Mouse (Mus musculus): Measurements from ENCODE around the gene Fam76b. TPM values are rescaled to one million over a fixed set of nuclear protein-coding genes. Genes with fewer than 3 reads are reported as not detected.
"Not testable (repeated sequence)": the region's sequence is repeated elsewhere in the genome, so short reads cannot be mapped to it uniquely, and the experiment has no call there.

The Fam76b gene
- 1 to 10 TPM; 6.9 to 8.6 TPM for total RNA-seq (2021)
- long read RNA-seq, experiment 1, partial matches to known transcripts = 0 of 4 reads
- long read RNA-seq, experiment 1, other reads (novel, unspliced or antisense) = 2 of 4 reads
- long read RNA-seq, experiment 2, partial matches to known transcripts = 0 of 4 reads
- long read RNA-seq, experiment 2, other reads (novel, unspliced or antisense) = 1 of 4 reads

DNA sequence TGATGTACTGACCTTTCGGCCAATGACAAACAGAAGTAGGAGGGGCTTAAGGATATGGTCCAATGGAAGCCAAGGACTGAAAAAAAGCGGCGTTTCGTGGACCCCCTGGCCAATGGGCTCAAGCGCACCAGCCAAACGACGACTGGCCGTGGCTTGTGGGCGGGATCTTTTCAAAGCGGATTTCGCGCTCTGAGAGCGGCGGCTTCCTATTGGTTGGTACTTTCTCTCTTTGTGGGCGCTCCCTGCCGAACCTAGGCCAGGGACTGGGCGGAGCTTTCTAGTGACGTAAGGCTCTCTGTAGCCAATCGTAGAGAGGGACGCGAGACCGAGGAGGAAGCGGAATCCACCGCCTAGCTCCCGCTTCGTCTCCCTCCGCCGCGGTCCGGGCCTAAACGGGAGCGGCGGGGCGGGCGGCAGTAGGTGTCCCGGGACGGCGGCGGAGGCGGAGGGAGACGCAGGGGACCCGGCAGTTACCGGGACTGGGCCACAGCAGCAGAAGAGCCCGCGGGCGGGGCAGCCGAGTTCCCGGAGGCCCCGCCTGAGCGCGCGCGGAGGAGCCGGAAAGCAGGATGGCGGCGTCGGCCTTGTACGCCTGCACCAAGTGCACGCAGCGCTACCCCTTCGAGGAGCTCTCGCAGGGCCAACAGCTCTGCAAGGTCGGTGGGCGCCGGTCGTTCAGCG, at the start of gene Fam76b:
TSS of gene Fam76b (plus strand) at position 311 of the 681 bp plus-strand sequence.
- intact Hi-C loops (cut with DNase I; ENCODE audit: low total_unique reads) = no loop called here
- DNase-seq = peak; percentile 97

DNA sequence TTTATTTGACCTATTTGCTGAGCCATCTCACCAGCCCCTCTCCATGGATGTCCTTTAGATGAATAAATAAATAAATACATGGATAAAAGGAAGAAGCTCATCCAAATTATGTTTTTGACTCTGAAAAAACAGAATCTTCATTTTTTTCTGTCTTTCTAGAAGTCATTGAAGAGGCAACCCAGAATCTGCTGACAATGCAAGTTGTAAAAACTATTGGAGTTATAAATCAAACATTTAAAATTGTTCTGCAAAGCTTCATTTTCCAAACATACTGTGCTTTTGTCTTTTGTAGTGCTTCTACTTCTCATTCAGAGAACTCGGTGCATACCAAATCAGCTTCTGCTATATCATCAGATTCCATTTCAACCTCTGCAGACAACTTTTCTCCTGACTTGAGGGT, 45.5 kb upstream of the Fam76b start:
- intact Hi-C loops (cut with DNase I; ENCODE audit: low total_unique reads) = no loop called here
- DNase-seq = no peak

DNA sequence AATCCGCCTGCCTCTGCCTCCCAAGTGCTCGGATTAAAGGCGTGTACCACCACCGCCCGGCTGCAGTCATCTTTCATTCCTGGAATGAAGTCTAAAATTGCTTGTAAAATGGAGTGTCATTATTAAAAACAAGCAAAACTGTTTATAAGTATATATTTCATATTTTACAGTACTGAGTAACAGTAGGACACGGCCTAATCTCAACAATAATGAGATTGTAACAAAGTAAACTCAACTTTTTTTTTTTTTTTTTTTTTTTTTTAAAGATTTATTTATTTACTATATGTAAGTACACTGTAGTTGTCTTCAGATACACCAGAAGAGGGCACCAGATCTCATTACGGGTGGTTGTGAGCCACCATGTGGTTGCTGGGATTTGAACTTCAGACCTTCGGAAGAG, 36.7 kb upstream of the Fam76b start:
- intact Hi-C loops (cut with DNase I; ENCODE audit: low total_unique reads); DNase-seq: not testable (repeated sequence)

DNA sequence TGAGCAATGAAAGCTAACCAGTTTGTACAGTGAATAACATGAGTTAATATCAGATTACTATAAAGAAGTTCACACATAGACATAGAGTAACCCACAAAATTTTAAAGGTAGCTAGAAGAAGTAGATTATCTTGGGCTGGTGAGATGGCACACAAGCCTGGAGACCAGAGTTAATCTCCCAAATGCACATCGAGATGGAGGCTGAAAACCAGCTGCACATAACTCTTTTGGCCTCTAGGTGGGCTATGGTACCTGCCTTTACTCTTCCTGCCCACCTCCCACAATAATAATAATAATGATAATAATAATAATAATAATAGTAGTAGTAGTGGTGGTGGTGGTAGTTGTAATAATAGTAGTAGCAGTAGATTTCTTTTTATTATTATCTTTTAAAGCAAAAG, 33.2 kb upstream of the Fam76b start:
- intact Hi-C loops (cut with DNase I; ENCODE audit: low total_unique reads) = no loop called here
- no peak for DNase-seq

DNA sequence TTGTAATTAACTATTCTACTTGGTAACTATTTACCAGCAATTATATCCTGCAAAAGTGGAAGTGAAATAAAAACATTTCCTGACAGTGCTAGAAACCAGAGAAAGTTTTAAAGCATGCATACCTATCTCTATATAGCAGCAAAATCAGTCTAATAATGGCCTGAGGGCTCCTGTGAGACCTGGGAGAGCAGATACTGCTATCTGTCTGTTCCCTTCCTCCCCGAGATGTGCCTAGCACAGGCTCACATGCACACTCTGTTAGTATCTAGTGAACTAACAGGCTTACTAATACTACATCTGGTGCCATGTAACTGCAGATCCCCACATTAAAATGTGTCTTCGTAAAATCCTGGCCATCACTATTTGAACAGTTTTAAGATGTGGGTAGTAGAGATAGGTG, 32.8 kb upstream of the Fam76b start:
- intact Hi-C loops (cut with DNase I; ENCODE audit: low total_unique reads) = no loop called here
- no peak for DNase-seq

DNA sequence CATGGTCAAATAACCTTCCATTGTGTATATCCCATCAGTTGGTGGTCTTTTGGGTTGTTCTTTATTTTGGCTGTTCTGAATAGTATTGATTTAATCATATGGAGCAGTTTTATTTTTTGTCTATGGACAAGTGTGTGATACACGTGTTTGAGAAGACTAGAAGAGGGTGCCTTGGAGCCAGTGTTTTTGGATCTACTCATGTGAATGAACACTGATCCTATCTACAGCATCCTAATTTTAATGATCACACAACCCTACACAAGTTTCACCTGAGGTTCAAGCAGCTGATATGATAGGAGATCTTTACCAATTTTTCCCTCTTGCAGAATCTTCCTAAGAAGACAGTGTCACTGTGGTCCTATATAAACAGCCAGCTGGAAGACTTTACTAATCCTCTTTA, 23.0 kb upstream of the Fam76b start:
- no peak for DNase-seq
- intact Hi-C loops (cut with DNase I; ENCODE audit: low total_unique reads) = no loop called here

DNA sequence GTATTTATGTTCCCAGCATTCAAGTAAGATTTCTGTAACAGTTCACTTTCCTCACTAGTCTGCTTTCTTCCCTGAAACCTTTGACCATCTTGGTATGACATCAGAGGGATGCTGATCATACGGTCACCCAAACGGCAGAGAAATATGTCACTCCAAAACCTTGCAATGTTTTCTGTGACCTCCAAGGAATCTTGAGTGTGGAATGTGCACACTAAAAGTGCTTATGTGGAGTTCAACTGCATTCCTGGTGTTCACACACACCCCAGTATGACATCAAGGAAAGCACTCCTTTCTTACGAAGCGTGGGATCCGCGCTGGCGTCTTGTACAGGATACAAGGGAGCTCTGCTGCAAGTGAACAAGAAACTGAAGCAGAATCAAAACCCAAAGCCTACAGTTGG, 20.7 kb upstream of the Fam76b start:
- DNase-seq = no peak
- intact Hi-C loops (cut with DNase I; ENCODE audit: low total_unique reads) = no loop called here

DNA sequence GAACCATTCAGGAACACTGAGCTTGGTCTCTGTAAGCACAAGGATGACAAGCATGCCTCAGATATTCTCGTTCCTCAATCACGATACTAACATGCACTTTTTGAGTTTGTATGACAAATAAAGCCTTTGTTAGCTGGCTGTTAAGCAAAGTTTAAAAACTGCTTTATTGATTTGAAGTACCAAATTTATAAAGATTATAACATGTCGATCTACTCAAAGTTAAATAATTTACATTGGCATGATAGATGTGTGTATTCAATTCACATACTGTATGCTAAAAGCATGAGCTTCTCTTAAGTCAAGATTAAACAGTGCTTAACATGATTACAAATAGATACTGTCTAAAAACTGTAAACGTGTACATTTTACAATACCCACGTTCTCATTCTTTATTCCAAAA, 19.9 kb upstream of the Fam76b start:
- DNase-seq = no peak
- intact Hi-C loops (cut with DNase I; ENCODE audit: low total_unique reads) = no loop called here

DNA sequence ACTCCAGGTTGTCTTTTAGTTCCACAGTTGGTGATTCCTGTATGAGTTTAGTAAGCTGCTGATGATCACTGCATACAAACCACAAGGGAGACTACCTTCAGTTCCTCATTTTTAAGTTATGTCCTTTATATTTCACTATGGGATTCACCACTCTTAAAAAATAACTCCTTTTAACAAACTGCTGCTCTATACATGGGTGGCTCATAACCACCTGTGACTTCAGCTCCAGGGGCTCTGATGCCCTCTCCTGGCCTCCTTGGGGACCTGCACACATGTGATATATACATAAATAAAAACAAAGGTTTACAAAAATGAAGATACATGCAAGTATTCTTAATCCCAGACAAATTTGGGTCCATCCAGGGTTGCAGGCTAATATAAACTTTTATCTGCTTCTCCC, 17.6 kb upstream of the Fam76b start:
- DNase-seq = no peak
- intact Hi-C loops (cut with DNase I; ENCODE audit: low total_unique reads) = no loop called here

DNA sequence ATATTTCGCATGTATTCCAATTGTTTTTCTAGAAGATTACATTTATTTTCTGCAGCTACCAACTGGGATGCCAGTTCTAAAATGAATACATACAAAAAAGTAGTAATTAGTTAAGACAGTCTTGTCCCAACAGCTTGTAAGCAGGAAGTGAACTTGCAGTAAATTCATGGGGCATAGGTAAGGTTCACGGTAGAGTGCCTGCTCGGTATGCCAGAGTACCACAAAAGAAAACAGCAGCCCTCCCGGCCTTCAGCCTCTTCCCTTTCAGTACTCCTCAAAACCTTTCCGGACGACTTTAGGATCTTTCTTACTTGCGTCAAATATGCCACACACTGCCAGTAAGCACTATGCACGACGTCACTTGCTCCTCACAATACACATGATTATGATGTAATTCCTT, 9.1 kb upstream of the Fam76b start:
- DNase-seq = no peak
- intact Hi-C loops (cut with DNase I; ENCODE audit: low total_unique reads) = no loop called here

DNA sequence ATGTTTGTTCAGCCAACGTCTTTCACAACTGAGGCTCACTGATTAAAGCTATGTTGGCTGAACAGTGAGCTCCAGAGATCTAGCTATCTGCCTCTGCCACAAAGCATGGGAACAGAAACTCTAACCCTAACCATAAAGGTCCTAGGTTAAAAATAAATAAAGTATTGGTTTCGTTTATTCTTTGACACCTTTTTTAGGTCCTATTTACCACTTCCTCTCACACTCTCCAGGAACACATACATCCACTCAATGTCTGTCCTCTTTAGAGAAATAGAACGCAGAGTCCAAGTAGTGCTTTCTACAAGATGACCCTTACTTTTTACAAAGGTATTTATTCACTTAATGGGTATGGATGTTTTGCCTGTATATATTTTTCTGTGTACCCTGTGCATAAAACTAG, 6.7 kb upstream of the Fam76b start:
- DNase-seq = no peak
- intact Hi-C loops (cut with DNase I; ENCODE audit: low total_unique reads) = no loop called here

DNA sequence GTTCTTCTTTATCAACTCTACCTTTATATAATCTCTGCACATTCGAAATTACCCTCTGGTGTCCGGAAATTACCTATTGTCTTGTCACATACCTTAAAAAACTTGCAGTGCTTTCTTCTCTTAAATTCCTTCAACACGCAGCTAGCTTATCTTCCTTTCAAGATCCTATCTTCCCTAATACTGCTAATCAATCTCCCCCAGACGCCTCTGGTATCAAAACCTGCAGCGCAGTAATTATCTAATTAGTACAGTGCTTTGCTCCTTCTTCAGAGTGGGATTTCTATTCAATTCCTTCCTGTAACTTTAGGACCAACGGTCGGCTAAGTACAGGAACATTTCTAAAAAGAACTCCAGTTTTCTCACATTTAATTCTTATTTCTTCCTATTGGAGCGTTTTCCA, 1.6 kb upstream of the Fam76b start:
- intact Hi-C loops (cut with DNase I; ENCODE audit: low total_unique reads) = no loop called here
- DNase-seq = no peak

DNA sequence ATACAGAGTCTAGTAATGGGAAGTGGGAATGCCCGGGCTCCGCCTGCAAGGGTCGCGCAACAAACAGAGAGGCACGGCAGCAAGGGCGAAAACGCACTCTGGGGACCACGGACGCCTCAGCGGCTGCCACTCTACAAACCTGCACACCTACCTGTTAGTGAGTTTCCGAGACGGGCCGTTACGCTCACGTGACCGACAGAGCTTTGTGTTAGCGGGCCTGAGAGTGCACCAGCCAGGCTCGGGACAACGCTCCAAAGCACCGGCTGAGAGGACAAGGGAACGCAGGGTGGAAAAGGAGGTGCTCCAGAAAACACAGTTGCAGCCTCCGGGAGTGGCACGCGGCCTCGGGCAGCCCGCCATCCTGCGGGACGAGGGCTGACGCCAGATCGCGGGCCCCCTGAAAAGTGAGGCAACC, 1.1 kb upstream of the Fam76b start:
- intact Hi-C loops (cut with DNase I; ENCODE audit: low total_unique reads) = no loop called here

DNA sequence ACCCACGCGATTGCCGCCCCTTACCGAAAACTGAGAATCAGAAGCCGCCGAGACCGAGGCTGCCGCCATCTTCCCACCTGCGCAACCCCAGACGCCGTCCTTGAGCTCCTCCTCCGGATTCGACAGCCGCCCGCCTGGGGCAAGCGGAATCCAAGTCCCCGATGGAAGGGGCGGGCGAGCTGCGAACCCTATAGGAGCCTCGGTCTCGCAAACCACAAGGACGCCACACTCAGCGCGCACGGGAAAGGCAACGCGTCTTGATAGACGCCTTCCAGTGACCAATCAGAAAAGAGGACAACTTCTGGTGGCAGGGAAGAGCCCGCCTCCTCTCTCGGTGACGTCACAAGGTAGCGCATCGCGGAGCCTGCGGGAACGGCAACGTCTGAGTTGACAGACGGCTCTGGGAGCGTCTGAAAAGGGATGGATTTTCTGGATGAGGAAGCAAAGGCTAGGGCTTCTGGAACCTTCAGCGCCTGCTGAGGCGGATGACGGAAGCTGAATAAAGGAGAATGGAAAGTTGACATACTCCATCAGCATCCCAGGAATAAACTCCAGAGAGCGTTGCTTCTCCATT, 597 bp upstream of the Fam76b start, which contains the start of gene Cep57:
TSS of gene Cep57 (minus strand) at position 276 of the 574 bp plus-strand sequence.
- intact Hi-C loops (cut with DNase I; ENCODE audit: low total_unique reads) = no loop called here
- peak; percentile 87 for DNase-seq

More for the DNA sequence above, 1.1 kb upstream of the Fam76b start:
- no peak for DNase-seq

DNA sequence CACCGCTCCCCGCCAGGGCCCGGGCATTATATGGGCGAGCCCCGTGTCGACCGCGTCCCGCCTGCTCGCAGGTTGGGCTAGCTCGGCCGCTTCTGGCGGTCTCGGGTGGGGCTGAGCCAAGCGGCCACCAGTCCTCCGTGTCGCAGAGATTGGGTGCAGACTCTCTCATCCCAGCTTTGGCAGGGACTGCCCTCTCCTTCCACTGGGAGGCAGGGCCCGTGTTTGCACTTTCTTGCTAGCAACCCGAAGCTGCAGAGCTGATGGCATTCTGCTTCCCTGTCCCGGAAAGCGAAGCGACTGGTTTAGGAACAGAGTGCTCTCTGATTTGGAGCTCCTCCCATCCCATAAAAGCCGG, 548 bp downstream of the Fam76b start:
- DNase-seq = no peak
- intact Hi-C loops (cut with DNase I; ENCODE audit: low total_unique reads) = no loop called here

DNA sequence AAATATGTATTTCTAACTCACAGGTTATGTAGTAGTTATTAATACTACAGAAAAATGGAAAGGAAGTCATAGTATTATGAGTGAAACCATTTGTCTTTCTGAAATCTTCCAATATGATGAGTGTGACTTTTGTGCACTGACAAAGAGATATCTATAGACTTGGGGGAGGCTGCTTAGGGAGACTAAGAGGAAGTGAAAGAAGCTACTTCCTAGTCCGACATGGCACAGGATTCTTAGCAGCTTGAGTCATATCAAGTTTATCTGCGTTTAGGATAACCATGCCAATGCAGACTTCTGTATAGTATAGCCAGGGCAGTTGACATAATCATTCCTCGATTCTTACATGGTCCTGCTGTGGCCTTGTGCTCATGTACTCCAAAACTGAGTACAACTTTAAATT, 7.7 kb downstream of the Fam76b start:
- intact Hi-C loops (cut with DNase I; ENCODE audit: low total_unique reads) = no loop called here
- DNase-seq = no peak

DNA sequence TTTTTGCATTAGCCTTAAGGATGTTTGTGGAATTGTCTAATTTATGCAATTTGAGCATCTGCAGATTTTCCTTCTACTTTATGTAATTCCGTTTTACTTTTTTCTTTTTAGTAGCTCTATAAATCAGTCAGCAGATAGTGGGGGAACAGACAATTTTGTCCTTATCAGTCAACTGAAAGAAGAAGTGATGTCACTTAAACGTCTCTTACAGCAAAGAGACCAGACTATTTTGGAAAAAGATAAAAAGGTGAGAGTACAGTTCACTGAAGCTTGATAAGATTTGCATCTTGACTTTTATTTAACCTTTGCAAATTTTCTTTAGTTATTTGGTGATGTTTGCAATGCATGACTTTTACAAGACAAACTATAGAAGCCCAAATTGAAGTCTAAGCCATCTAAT, 9.2 kb downstream of the Fam76b start:
- no peak for DNase-seq
- intact Hi-C loops (cut with DNase I; ENCODE audit: low total_unique reads) = no loop called here

DNA sequence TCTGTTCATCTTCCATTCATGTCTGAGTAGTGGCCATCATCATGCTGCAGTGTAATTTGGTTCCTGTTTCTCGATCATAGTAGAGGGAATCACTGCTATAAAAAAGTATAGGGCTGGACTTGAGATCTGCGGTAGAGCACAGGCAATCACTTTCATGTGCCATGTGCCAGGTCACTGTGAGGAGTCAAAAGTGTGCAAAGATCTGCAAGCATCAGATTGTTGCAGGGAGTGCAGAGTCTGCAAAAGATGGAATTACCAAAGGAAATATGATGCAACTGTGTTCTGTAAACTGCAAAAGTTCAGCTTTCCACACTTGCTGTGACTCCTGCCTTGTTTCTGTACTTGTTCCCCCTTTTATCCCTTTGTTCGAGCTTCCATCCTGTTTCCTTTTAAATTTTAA, 20.1 kb downstream of the Fam76b start:
- intact Hi-C loops (cut with DNase I; ENCODE audit: low total_unique reads) = no loop called here
- DNase-seq = no peak

DNA sequence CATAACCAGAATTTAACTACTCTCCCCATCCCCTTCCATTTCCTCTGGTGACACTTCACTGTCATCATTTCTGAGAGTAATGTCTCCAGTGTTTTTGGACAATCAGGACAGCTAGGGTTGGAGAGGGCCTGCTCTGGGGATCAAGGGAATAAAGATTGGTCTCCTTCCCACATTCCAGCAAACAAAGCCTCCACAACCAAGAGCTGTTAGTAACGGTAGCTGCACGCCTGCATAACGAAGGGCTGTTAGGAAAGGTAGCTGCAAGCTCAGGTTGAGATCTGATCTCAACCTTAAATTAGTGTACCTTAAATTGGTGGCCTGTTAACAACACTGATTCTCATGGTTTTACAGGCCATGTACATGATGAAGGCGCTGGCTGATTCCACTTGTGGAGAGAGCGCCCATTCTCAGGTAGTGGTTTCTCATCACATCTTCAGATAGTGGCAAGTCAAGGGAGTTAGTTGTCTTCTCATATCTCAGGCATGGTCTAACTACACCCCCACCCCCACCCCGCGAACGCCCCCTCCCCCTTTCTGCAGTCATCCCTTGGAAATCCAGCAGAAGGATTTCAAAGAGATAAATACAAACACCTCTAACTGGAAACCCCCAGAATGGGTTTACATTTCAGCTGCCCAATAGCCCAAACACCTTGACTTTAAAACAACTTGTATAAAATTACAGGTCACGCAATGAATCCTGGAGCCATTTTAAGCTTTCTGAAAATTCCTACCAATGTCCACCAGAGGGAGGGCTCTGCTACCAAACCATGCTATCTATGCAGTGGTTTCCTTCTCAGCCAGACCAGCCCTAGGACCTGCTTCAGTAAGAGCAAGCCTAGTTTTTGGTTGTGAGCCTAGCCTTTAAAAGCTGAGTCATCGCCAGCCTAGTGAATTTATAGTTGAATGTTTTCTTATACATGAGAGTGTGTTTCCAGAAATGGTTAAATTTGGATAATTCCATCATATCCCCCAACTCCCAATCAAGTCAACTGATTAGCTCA, 21.3 kb downstream of the Fam76b start:
- DNase-seq = peak; percentile 16
- intact Hi-C loops (cut with DNase I; ENCODE audit: low total_unique reads) = no loop called here

DNA sequence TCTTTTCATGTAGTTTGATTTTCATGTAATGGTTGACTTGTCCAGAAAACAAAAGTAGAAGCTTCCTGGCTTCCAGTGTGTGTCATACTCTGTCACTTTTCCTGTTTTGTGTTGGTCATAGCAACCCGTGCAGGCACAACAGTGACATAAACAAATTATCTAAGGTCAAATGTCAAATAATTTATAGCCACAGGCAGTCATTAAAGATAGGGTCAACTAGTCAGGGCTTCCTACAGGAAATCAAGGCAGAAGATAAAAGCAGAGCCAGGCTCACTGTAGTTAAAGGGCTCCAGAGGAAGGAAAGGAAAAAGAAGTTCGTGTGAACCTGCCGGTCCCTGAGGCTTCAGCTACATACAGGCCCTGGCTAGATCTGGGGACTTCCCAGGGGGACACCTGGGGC, 26.4 kb downstream of the Fam76b start:
- DNase-seq = no peak
- intact Hi-C loops (cut with DNase I; ENCODE audit: low total_unique reads) = no loop called here
